Mouse (Mus musculus) neural tube, embryonic 14.5 days (tissue): Measurements from ENCODE around the gene Elovl6. TPM values are rescaled to one million over a fixed set of nuclear protein-coding genes. Genes with fewer than 3 reads are reported as not detected.

ENCODE experiments used
- ATAC-seq: fragments of 200-750 bp; cut with Nextera tagmentation; 2 replicates; pipeline ENCODE4 v1.8.0; 2017; ENCODE audit warnings: low read depth, mild to moderate bottlenecking, moderate TSS enrichment, moderate library complexity
- H3K27ac ChIP-seq: fragments of 300-500 bp; sonication (generic); 2 replicates; pipeline ENCODE4 v1.5.1; 2014; ENCODE audit warnings: low read depth, mild to moderate bottlenecking, control low read depth, low read length, moderate library complexity, mixed read lengths
- H3K27me3 ChIP-seq: fragments of 300-500 bp; sonication (generic); 2 replicates; pipeline ENCODE4 v1.6.1; 2014; ENCODE audit warnings: low read length; ENCODE audit not compliant: control insufficient read depth, insufficient read depth
- H3K36me3 ChIP-seq: fragments of 300-500 bp; sonication (generic); 2 replicates; pipeline ENCODE4 v1.6.1; 2014; ENCODE audit warnings: low read length, mixed read lengths; ENCODE audit not compliant: control insufficient read depth, insufficient read depth
- H3K4me1 ChIP-seq: fragments of 300-500 bp; sonication (generic); 2 replicates; pipeline ENCODE4 v1.6.1; 2014; ENCODE audit warnings: low read length; ENCODE audit not compliant: control insufficient read depth, insufficient read depth
- H3K4me2 ChIP-seq: fragments of 300-500 bp; sonication (generic); 2 replicates; pipeline ENCODE4 v1.6.1; 2014; ENCODE audit warnings: mild to moderate bottlenecking, low read depth, low read length, control low read depth
- H3K4me3 ChIP-seq: fragments of 300-500 bp; sonication (generic); 2 replicates; pipeline ENCODE4 v1.5.1; 2014; ENCODE audit warnings: low read depth, low read length, control low read depth, mixed read lengths
- H3K9ac ChIP-seq: fragments of 300-500 bp; sonication (generic); replicated peaks from 2 replicates; pipeline ENCODE4 v1.6.1; 2014; ENCODE audit warnings: low read depth, mild to moderate bottlenecking, control low read depth, low read length, mixed read lengths
- H3K9me3 ChIP-seq: fragments of 300-500 bp; sonication (generic); 2 replicates; pipeline ENCODE4 v1.6.1; 2016; ENCODE audit warnings: low read length; ENCODE audit not compliant: control insufficient read depth
- WGBS: fragments of 180-500 bp; shearing (Covaris S2); extraction: QIAGEN DNeasy Blood & Tissue Kit; methylation state at CpG from one replicate; pipeline ENCODE4 v1.1.7; 2014; 5-methylcytosine and 5-hydroxymethylcytosine counted together
- polyA plus RNA-seq: library from polyadenylated mRNA; unstranded; fragments of >200 nt; fragmentation: Nextera tagmentation; extraction: Ambion mirVana; gene quantifications from 2 replicates; pipeline ENCODE4 v1.2.1, GENCODE M21; 2014

Gene Elovl6
- polyA plus RNA-seq, 1 experiment from 2014 or later = 35.0 TPM

- Histone ChIP-seq H3K9me3 (no peaks in the 10 kb centered on the region), H3K9ac (no peak overlapping the region), H3K27ac (no peak overlapping the region), H3K4me3 (no peak overlapping the region), H3K4me2 (no peak overlapping the region), H3K4me1 (no peaks in the 10 kb centered on the region), H3K27me3 (no peaks in the 10 kb centered on the region), H3K36me3 (no peaks in the 10 kb centered on the region)
- WGBS = 86% methylated on average over 4 of the region's 4 CpGs
- ATAC-seq = no peak
These were observed 95.1 kb downstream of the Elovl6 start for GRCm38 (mm10) chr3:129627281-129627680.

DNA sequence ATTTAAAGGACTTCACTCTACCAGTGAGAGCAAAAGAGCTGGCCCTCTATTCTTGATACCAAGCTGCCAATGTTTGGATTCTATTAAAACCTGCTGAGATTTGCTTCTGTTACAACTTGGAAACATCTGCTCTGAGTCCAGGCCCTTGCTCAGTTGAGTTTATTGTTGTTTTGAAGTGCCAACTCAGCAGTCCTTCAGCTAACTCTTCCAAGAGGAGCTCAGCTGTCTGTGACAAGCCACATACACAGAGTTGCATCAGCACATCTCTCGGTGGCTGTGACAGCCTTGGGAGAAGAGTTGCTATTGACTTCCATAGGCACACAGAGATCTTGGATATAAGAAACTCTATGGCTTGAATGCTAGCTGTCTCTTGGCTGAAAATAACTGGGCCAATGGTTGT lies 98.9 kb downstream of the Elovl6 start:
- H3K36me3 ChIP-seq = peaks cover 4% of the 10 kb centered on the region; the same call in 1 of the 2 replicates
- H3K27ac ChIP-seq = no peak overlapping the region
- no peak for ATAC-seq
- H3K4me3 ChIP-seq = no peak overlapping the region
- no peak overlapping the region for H3K4me2 ChIP-seq
- no peaks in the 10 kb centered on the region for H3K9me3 ChIP-seq
- H3K4me1 ChIP-seq = no peaks in the 10 kb centered on the region
- H3K27me3 ChIP-seq = no peaks in the 10 kb centered on the region
- H3K9ac ChIP-seq = no peak overlapping the region
- 81% methylated on average over 1 of the region's 1 CpGs for WGBS

DNA sequence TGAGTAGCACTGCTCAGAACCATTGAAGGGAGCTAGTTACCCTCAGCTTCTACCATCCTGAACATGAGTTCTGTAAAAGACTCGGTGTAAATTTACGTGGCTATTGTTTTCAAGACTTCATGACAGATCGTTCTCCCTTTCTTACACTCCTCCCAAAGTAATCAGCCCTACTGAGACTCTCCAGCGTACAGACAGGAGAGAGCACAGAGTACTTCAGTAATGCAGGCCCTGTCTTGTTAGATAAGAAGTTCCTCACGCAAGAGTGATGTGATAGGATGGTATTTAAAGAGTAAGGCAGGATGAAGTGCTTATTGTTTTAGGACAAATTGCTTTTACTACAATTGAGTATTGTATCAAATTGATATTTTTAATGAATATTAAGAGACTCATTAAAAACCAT lies 99.7 kb downstream of the Elovl6 start:
- Histone ChIP-seq H3K4me3 (no peak overlapping the region), H3K36me3 (peaks cover 4% of the 10 kb centered on the region; the same call in 1 of the 2 replicates), H3K4me1 (no peaks in the 10 kb centered on the region), H3K27ac (no peak overlapping the region), H3K9me3 (no peaks in the 10 kb centered on the region), H3K4me2 (no peak overlapping the region), H3K9ac (no peak overlapping the region), H3K27me3 (no peaks in the 10 kb centered on the region)
- 91% methylated on average over 5 of the region's 5 CpGs for WGBS
- ATAC-seq = no peak

- Histone ChIP-seq H3K9ac (no peak overlapping the region), H3K4me1 (no peaks in the 10 kb centered on the region)
- 84% methylated on average over 8 of the region's 8 CpGs for WGBS
These were observed 101.4 kb downstream of the Elovl6 start for GRCm38 (mm10) chr3:129633518-129633917.

GRCm38 (mm10) chr3:129634260-129634901 lies 102.2 kb downstream of the Elovl6 start:
- 88% methylated on average over 11 of the region's 11 CpGs for WGBS
- Histone ChIP-seq H3K4me2 (no peak overlapping the region), H3K9me3 (no peaks in the 10 kb centered on the region), H3K4me3 (no peak overlapping the region), H3K9ac (no peak overlapping the region), H3K27ac (no peak overlapping the region), H3K4me1 (no peaks in the 10 kb centered on the region), H3K27me3 (no peaks in the 10 kb centered on the region), H3K36me3 (peaks cover 4% of the 10 kb centered on the region; the same call in 1 of the 2 replicates)
- ATAC-seq = peak; percentile 79

More at GRCm38 (mm10) chr3:129633518-129633917, 101.4 kb downstream of the Elovl6 start:
- H3K4me2 ChIP-seq = no peak overlapping the region
- H3K36me3 ChIP-seq = peaks cover 4% of the 10 kb centered on the region; the same call in 1 of the 2 replicates
- no peaks in the 10 kb centered on the region for H3K9me3 ChIP-seq
- no peak overlapping the region for H3K27ac ChIP-seq
- no peak overlapping the region for H3K4me3 ChIP-seq
- H3K27me3 ChIP-seq = no peaks in the 10 kb centered on the region
- ATAC-seq = no peak

GRCm38 (mm10) chr3:129637446-129637845 lies 105.3 kb downstream of the Elovl6 start:
- 88% methylated on average over 6 of the region's 6 CpGs for WGBS
- Histone ChIP-seq H3K9me3 (no peaks in the 10 kb centered on the region), H3K27me3 (no peaks in the 10 kb centered on the region), H3K4me1 (no peaks in the 10 kb centered on the region), H3K4me3 (no peak overlapping the region), H3K4me2 (no peak overlapping the region), H3K36me3 (peaks cover 4% of the 10 kb centered on the region; the same call in 1 of the 2 replicates), H3K9ac (no peak overlapping the region), H3K27ac (no peak overlapping the region)
- no peak for ATAC-seq

GRCm38 (mm10) chr3:129639701-129640100 lies 107.5 kb downstream of the Elovl6 start:
- Histone ChIP-seq H3K4me1 (no peaks in the 10 kb centered on the region), H3K36me3 (no peaks in the 10 kb centered on the region), H3K9ac (no peak overlapping the region), H3K27me3 (no peaks in the 10 kb centered on the region), H3K9me3 (no peaks in the 10 kb centered on the region), H3K4me2 (no peak overlapping the region), H3K4me3 (no peak overlapping the region), H3K27ac (0 out of 2 replicates have a peak overlapping the region, but pooled peaks have one; percentile 18)
- WGBS = 82% methylated on average over 5 of the region's 5 CpGs
- no peak for ATAC-seq

- H3K36me3 ChIP-seq = no peaks in the 10 kb centered on the region
- no peaks in the 10 kb centered on the region for H3K27me3 ChIP-seq
- H3K4me3 ChIP-seq = no peak overlapping the region
- H3K9ac ChIP-seq = no peak overlapping the region
- H3K9me3 ChIP-seq = no peaks in the 10 kb centered on the region
- 58% methylated on average over 10 of the region's 10 CpGs for WGBS
- peak; percentile 81 for ATAC-seq
- no peak overlapping the region for H3K4me2 ChIP-seq
- H3K4me1 ChIP-seq = no peaks in the 10 kb centered on the region
- H3K27ac ChIP-seq = 0 out of 2 replicates have a peak overlapping the region, but pooled peaks have one; percentile 18
These were observed 108.3 kb downstream of the Elovl6 start for GRCm38 (mm10) chr3:129640211-129641000.

DNA sequence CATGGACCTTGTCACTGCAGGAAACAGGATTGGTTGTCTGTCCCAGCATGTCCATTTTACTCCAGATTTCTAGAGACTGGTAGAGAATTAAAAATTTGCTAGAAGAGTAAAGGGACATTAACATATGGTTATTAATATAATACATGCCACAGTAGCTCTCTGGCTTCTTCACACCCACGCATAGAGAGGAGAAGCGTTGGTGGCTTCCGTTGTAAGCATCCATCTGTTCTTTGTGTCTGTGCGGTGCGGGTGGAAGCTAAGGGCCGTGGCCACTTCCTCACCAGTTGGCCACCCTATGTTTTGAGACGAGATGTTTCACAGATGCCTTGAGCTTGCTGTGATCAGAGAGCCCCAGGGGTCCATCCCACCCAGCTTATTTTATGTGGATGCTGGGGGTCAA lies 109.5 kb downstream of the Elovl6 start:
- no peak for ATAC-seq
- H3K4me2 ChIP-seq = no peak overlapping the region
- no peak overlapping the region for H3K9ac ChIP-seq
- H3K4me1 ChIP-seq = no peaks in the 10 kb centered on the region
- no peak overlapping the region for H3K4me3 ChIP-seq
- no peaks in the 10 kb centered on the region for H3K36me3 ChIP-seq
- H3K9me3 ChIP-seq = no peaks in the 10 kb centered on the region
- H3K27me3 ChIP-seq = no peaks in the 10 kb centered on the region
- no peak overlapping the region for H3K27ac ChIP-seq
- 94% methylated on average over 7 of the region's 7 CpGs for WGBS
